ENCODE assay signal across 21 mouse cellular contexts in the genomic region with DNA sequence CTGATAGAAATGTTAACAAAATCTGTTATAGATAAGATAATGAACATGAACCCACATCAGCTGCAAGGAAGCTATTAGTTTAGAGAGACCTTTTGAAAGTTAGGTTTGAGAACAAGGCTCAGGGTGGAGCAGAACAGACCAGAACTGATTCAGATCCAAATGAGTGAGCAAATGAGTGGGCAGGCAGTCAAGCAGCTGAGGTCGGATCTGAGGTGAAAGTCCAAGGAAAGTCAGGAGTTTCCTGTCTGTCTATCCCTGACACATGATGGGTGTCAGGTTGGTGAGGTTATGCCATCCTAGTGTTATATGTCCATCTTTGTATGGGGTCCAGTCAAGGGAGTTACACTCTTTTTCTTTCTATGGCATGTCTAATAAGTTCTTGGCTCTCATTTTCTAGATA. TPM values are rescaled to one million over a fixed set of nuclear protein-coding genes. Genes with fewer than 3 reads are reported as not detected.
DNase-seq lines count a peak whose midpoint lies in the region; TF ChIP-seq lines count a peak whose summit lies in the region.
"Had no signal": no experiment of that assay in that cellular context is flagged by ENCODE, and none has a peak within 500 bp of the region (broad histone marks: within the 10 kb centered on the region; RNA-seq: fewer than 3 reads in every experiment).

No protein-coding gene starts in this region.

- no peaks in the 10 kb centered on the region for H3K9me3 ChIP-seq in heart, embryonic 10.5 days
- H3K9me3 ChIP-seq: heart, embryonic 15.5 days; hindbrain, embryonic 13.5 days; limb, embryonic 15.5 days; midbrain, embryonic 12.5 days; neural tube, embryonic 12.5 days had no signal

- intact Hi-C loops in heart, postnatal 10 days (cut with DNase I): no loop called here

- H3K4me3 ChIP-seq in heart, embryonic 10.5 days: no peak overlapping the region
- H3K4me3 ChIP-seq in liver, adult 2 months (ENCODE audit: insufficient read depth, low read depth, low read length): no peak overlapping the region
- H3K4me3 ChIP-seq: heart, embryonic 15.5 days; hindbrain, embryonic 13.5 days; limb, embryonic 15.5 days; midbrain, embryonic 12.5 days; neural tube, embryonic 12.5 days had no signal

- WGBS in heart, embryonic 10.5 days: 56% methylated on average over 1 of the region's 1 CpGs
- 13% methylated on average over 1 of the region's 1 CpGs for WGBS in liver, adult 2 months

- no peak overlapping the region for H3K27ac ChIP-seq in heart, embryonic 10.5 days
- no peak overlapping the region for H3K27ac ChIP-seq in liver, adult 2 months (replicated peaks; ENCODE audit: insufficient read depth, low read depth, low read length)
- H3K27ac ChIP-seq: heart, embryonic 15.5 days; hindbrain, embryonic 13.5 days; limb, embryonic 15.5 days; midbrain, embryonic 12.5 days; neural tube, embryonic 12.5 days had no signal

- TF ChIP-seq CTCF in liver, adult 2 months (IDR thresholded peaks at IDR 0.05; ENCODE audit: low read depth, low read length): no peak

- H3K79me2 ChIP-seq in liver, adult 2 months (ENCODE audit: control insufficient read depth, insufficient read depth, low read length): no peaks in the 10 kb centered on the region

- H3K36me3 ChIP-seq in heart, embryonic 10.5 days: no peaks in the 10 kb centered on the region
- no peaks in the 10 kb centered on the region for H3K36me3 ChIP-seq in liver, adult 2 months (ENCODE audit: control insufficient read depth, insufficient read depth, low read length)
- H3K36me3 ChIP-seq: heart, embryonic 15.5 days; hindbrain, embryonic 13.5 days; limb, embryonic 15.5 days; midbrain, embryonic 12.5 days; neural tube, embryonic 12.5 days had no signal

- DNase-seq in heart, adult 11 months: peak; percentile 93
- no peak for DNase-seq in heart, embryonic 10.5 days (ENCODE audit: low spot score)
- DNase-seq in liver, adult 2 months (ENCODE audit: extremely low read depth, low read depth, low spot score): peak; percentile 86
- no peak for DNase-seq in liver
- DNase-seq in heart, postnatal 10 days: peak; percentile 29 to 41
- peak; percentile 79 for DNase-seq in kidney, adult 9 months
- no peak for DNase-seq in layer of hippocampus, adult 9-10 months (ENCODE audit: low spot score)
- DNase-seq in layer of hippocampus, adult 18-20 months (ENCODE audit: low spot score in 2 of 2): no peak
- DNase-seq: B cell, adult 2 months; cerebellum, adult 18-20 months; cerebellum, postnatal 25 days; embryo, embryonic 11 days; layer of hippocampus, postnatal 36 days; right cerebral cortex, adult 18-20 months; thymus, postnatal 25 days had no signal

- no peaks in the 10 kb centered on the region for H3K27me3 ChIP-seq in heart, embryonic 10.5 days (ENCODE audit: insufficient read depth, poor library complexity, severe bottlenecking)
- H3K27me3 ChIP-seq in liver, adult 2 months (ENCODE audit: control insufficient read depth, insufficient read depth, low read length): no peaks in the 10 kb centered on the region
- H3K27me3 ChIP-seq: heart, embryonic 15.5 days; hindbrain, embryonic 13.5 days; limb, embryonic 15.5 days; midbrain, embryonic 12.5 days; neural tube, embryonic 12.5 days had no signal

- no peak overlapping the region for H3K9ac ChIP-seq in liver, adult 2 months (ENCODE audit: low read depth, low read length)
- H3K9ac ChIP-seq: heart, embryonic 15.5 days; hindbrain, embryonic 13.5 days; limb, embryonic 15.5 days; lung, embryonic 14.5 days; midbrain, embryonic 12.5 days; neural tube, embryonic 12.5 days had no signal

- H3K4me1 ChIP-seq in heart, embryonic 10.5 days: 0 out of 2 replicates have a peak, but pooled peaks cover 7% of the 10 kb centered on the region
- peaks cover 3% of the 10 kb centered on the region for H3K4me1 ChIP-seq in liver, adult 2 months (ENCODE audit: control insufficient read depth, insufficient read depth, low read length)
- H3K4me1 ChIP-seq: hindbrain, embryonic 13.5 days; limb, embryonic 15.5 days; midbrain, embryonic 12.5 days; neural tube, embryonic 12.5 days had no signal

- TF ChIP-seq POLR2A in liver, adult 2 months (IDR thresholded peaks at IDR 0.05; ENCODE audit: extremely low read depth, insufficient read depth, low read length): no peak

RNA-seq across cellular contexts. Expression of gene C2cd2, which starts 32.9 kb away (rescaled TPM):
- 16.3 and 18.4 TPM in 2 replicates for polyA plus RNA-seq in heart, embryonic 10.5 days (2016; fragmentation: Nextera tagmentation; extraction: Ambion mirVana)
- 56.7 and 57.1 TPM in 2 replicates for total RNA-seq in liver, adult 2 months (2014; rRNA removed)
- polyA plus RNA-seq in liver, adult 2 months (2012; rRNA removed): 173 and 183 TPM in 2 replicates
- total RNA-seq in heart, postnatal 10 days (2021): 10 to 100 TPM; 23.4 to 26.6 TPM
- total RNA-seq in layer of hippocampus, adult 18-20 months (2021): 10 to 100 TPM; 12.0 to 18.5 TPM

RNA-seq across cellular contexts. Expression of gene Zbtb21, which starts 32.9 kb away (rescaled TPM):
- 10.1 and 10.2 TPM in 2 replicates for polyA plus RNA-seq in heart, embryonic 10.5 days (2016; fragmentation: Nextera tagmentation; extraction: Ambion mirVana)
- 4.2 and 5.7 TPM in 2 replicates for total RNA-seq in liver, adult 2 months (2014; rRNA removed)
- polyA plus RNA-seq in liver, adult 2 months (2012; rRNA removed): 7.2 and 8.8 TPM in 2 replicates
- total RNA-seq in heart, postnatal 10 days (2021): 10 to 100 TPM; 12.2 to 12.4 TPM
- total RNA-seq in layer of hippocampus, adult 18-20 months (2021): 10 to 100 TPM; 26.7 to 27.8 TPM

Comparison
In these comparisons a context has a peak if more than half of its experiments do, and no peak if none do; other contexts are left out.
1. DNase-seq: peak in heart, adult 11 months (single experiment), liver, adult 2 months (single experiment), heart, postnatal 10 days (2 of 2) and kidney, adult 9 months (single experiment); none in heart, embryonic 10.5 days (single experiment), liver (single experiment), layer of hippocampus, adult 9-10 months (single experiment) and layer of hippocampus, adult 18-20 months (0 of 2).